Mouse (Mus musculus) hematopoietic multipotent progenitor cell, adult 10-12 weeks (in vitro differentiated cells): ENCODE data around the gene Yrdc. TPM values are rescaled to one million over a fixed set of nuclear protein-coding genes. Genes with fewer than 3 reads are reported as not detected.

ENCODE experiments used
- polyA plus RNA-seq: library from polyadenylated mRNA; stranded (reverse); fragments of >175 nt; gene quantifications from 2 replicates; pipeline ENCODE4 v1.2.3, GENCODE M21; 2012; ENCODE audit warnings: low replicate concordance

Yrdc gene
- polyA plus RNA-seq = 9.8 and 17.4 TPM in 2 replicates

DNA sequence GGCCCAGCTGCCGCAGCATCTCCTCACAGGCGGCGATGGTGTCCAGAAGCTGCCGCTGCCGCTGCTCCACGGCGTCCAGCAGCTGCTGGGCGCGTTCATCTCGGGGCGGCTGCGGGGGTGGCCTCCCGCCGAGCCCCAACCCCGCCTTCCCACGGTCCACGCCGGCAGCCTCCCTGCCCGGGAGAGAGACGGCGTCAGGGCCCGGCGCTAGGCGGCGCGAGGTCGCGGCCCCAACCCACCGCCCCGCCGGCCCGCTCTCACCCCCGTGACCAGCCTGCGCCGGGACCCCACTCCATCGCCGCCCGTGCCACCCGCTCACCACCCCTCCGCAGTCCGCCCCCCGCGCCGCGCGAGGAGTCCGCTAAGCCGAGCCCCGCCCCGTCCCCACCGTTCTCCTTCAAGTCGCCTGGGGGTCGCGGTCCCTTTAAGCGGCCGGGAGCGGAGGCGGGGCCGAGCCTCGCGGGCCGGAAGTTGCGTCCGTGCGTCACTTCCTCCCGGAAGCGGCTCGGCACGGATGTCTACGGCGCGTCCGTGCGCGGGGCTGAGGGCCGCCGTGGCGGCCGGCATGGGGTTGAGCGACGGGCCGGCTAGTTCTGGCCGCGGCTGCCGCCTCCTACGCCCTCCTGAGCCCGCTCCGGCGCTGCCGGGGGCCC lies at the start of gene Yrdc:
TSS of gene Yrdc (plus strand) at position 419 of the 653 bp plus-strand sequence.

DNA sequence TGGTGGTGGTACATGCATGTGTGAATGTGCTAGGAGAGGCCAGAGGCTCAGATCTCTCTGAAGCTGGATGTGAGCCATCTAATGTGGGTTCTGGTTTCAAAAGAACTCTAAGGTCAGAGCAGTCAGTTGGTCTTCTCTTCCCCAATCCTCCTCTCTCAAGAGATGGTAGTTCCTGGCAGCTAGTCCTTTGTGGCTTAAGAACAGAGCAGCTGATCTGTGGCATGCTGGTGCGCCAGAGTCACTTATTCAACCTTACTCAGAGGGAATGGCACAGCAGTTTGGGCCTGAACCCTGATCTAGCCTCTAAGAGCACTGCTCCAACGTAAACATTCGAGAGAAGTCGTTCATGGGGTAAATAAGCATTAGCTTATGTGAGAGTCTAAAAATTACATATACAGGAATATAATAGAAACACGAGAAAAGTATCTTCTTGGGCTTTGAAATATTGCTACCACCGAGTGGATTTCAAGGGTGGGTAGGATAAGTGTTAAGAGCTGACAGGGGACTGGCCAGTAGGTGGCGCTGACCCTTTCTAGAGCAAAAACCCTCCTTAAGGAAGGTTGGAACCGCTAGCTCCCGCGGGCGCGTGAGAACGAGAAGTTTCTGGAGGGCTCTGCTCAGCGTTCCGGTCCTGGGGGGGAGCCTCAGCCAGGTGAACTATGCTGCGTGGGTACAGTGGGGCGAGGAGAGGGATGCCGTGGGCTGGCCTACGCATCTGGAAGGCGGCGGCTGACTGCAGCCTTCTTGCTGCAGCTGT lies 48.7 kb upstream of the Yrdc start, which contains the start of gene Mtf1:
TSS of gene Mtf1 (plus strand) at position 553 of the 757 bp plus-strand sequence.

DNA sequence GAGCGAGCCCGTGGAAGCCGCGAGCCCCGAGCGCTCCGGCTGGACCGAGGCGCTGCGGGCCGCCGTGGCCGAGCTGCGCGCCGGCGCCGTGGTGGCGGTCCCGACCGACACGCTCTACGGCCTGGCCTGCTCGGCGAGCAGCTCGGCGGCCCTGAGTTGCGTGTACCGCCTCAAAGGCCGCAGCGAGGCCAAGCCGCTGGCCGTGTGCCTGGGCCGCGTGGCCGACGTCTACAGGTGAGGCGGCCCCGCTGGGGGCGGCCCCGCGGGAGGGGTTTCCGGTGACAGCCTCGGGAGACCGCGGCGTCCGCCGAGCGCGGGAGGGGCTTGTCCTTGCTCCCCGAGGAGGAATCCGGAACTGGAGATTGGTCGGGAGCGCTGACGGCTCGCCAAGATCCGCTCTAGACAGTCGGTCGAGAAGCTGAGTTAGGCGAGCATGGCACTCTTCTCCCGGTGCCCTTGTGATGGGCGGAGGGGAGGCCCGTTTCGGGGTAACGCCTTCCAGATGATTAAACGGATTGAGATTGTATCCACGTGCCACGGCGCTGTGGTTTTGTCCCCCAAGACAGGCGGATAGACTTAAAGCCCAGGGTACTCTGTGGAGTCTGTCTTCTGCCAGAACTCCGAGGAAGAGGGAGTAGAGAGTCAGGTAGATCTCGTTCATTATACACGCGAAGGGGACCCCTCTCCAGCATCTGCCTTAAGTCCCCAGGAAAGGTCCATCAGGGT lies 617 bp downstream of the Yrdc start, which contains the start of gene 1110065P20Rik:
TSS of gene 1110065P20Rik (minus strand) at position 264 of the 726 bp plus-strand sequence.

DNA sequence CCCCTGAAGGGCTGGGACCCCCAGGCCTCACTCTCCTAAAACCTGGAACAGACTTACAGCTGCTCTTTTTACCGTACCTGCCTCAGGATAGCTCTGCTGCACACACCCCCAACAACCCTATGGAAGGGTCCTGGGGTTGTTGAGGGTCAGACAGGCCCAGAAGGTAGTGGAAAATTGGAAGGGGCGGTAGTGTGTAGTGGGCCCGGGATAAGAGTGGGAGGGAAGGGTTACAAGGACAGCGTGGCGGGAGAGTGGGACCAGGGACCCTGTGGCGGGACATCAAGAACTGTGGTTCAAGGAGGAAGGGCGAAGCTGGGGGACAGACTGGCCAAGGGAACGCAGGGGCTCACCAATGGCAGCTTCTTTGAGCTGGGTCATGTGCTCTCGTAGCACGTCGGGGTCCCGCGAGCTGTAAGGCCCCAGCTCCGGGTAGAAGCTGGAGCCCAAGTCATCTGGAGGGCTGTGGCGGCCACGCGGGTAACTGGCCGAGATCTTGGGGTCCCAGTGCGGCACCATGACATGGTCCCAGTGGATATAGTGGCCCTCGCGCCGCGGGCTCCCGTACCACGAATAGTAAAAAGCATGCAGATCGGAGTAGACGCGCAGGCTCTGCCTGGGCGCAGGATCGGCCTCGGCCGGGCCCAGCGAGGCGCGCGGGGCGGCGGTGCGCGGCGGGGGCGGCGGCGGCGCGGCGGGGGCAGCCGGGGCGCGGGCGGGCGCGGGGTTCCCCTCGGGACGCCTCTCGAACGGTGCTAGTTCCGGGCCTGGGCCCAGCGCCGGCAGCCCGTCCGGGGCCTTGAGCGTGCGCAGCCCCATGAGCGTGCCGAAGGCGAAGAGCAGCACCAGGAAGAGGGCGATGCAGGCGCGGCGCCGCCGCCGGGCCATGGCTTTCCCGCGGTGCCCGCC lies 11.1 kb downstream of the Yrdc start, which contains the start of gene Maneal:
TSS of gene Maneal (minus strand) at position 889 of the 906 bp plus-strand sequence.

DNA sequence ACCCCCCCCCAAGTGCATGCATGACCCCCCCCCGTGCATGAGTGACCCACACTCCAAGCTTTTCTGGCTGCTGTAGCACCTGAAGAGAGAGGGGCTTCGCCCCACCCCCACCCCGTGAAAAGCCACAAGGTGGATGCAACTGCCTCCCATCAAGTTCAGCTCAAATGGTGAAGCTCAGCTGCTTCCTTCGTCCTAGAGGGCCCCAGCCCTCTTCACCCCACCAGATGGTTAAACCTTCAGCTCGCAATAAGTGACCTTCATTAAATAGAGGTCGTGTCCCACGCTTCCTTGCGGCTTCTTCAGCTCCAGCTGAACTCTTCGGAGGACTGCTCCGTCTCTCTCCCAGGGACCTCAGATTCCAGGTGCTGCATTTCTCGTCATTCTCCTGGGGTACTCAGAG lies 30.1 kb downstream of the Yrdc start, which contains the start of gene Epha10:
TSS of gene Epha10 (plus strand) at position 301 of the 400 bp plus-strand sequence.

Other genes with a start within 250 kb of the Yrdc start
- not detected in 2 replicates for gene 3100002H09Rik, start 239.9 kb upstream of the Yrdc start, polyA plus RNA-seq
- 0.02 TPM in 1 of 2 replicates, not detected in the other for gene Pou3f1, start 193.9 kb upstream of the Yrdc start, polyA plus RNA-seq
- 1.2 and 7.8 TPM in 2 replicates for gene Utp11, start 157.1 kb upstream of the Yrdc start, polyA plus RNA-seq
- 17.6 and 33.3 TPM in 2 replicates for gene Fhl3, start 150.0 kb upstream of the Yrdc start, polyA plus RNA-seq
- gene Sf3a3, start 135.9 kb upstream of the Yrdc start, polyA plus RNA-seq = 20.3 and 20.4 TPM in 2 replicates
- gene Inpp5b, start 108.8 kb upstream of the Yrdc start, polyA plus RNA-seq = 17.0 and 19.0 TPM in 2 replicates
- gene Mtf1, start 48.6 kb upstream of the Yrdc start, polyA plus RNA-seq = 9.3 and 10.7 TPM in 2 replicates
- gene 1110065P20Rik, start 517 bp downstream of the Yrdc start, polyA plus RNA-seq = 9.1 and 20.3 TPM in 2 replicates
- gene Maneal, start 11.5 kb downstream of the Yrdc start, polyA plus RNA-seq = 0.52 and 1.3 TPM in 2 replicates
- gene Epha10, start 30.2 kb downstream of the Yrdc start, polyA plus RNA-seq = not detected in 2 replicates
- gene 9930104L06Rik, start 86.4 kb downstream of the Yrdc start, polyA plus RNA-seq = 2.3 and 7.6 TPM in 2 replicates
- 17.1 and 23.0 TPM in 2 replicates for gene Cdca8, start 88.6 kb downstream of the Yrdc start, polyA plus RNA-seq
- 0.97 and 8.7 TPM in 2 replicates for gene Rspo1, start 135.8 kb downstream of the Yrdc start, polyA plus RNA-seq
- 11.4 and 25.1 TPM in 2 replicates for gene Gnl2, start 165.9 kb downstream of the Yrdc start, polyA plus RNA-seq
- not detected in 2 replicates for gene Dnali1, start 215.0 kb downstream of the Yrdc start, polyA plus RNA-seq
- gene Snip1, start 216.0 kb downstream of the Yrdc start, polyA plus RNA-seq = 18.6 and 30.8 TPM in 2 replicates
- gene Meaf6, start 234.5 kb downstream of the Yrdc start, polyA plus RNA-seq = 16.5 and 62.0 TPM in 2 replicates